Mouse (Mus musculus): ENCODE results near the gene Rph3al. TPM values are rescaled to one million over a fixed set of nuclear protein-coding genes. Genes with fewer than 3 reads are reported as not detected.
A peak's percentile ranks its signal among the peaks of the same experiment; 100 is the strongest.

The Rph3al gene
- polyA plus RNA-seq, 1 experiment from 2014 or later: 14.5 TPM

- TF ChIP-seq CTCF (IDR thresholded peaks at IDR 0.05; ENCODE audit: low read depth): no peak
- Histone ChIP-seq H3K27ac (no peak overlapping the region), H3K27me3 (ENCODE audit: insufficient read depth, low read length) (no peaks in the 10 kb centered on the region), H3K4me3 (replicated peaks; ENCODE audit: low read depth, low read length) (no peak overlapping the region), H3K4me1 (replicated peaks; ENCODE audit: insufficient read depth, low read length) (no peaks in the 10 kb centered on the region; the same call in 1 of the 2 replicates), H3K9ac (ENCODE audit: low read depth, low read length) (no peak overlapping the region), H3K9me3 (replicated peaks; ENCODE audit: low read length) (no peaks in the 10 kb centered on the region), H3K4me2 (ENCODE audit: low read length) (no peak overlapping the region), H3K36me3 (ENCODE audit: insufficient read depth, low read length) (no peaks in the 10 kb centered on the region)
- WGBS: 23% methylated on average over 9 of the region's 9 CpGs
- DNase-seq (ENCODE audit: low spot score) (peak; percentile 19), ATAC-seq (replicated peaks; ENCODE audit: low FRiP score, low read depth) (no peak)
Measured at GRCm38 (mm10) chr11:75865859-75866258, 72.4 kb downstream of the Rph3al start.

- Histone ChIP-seq H3K9me3 (replicated peaks; ENCODE audit: low read length) (no peaks in the 10 kb centered on the region), H3K27me3 (ENCODE audit: insufficient read depth, low read length) (no peaks in the 10 kb centered on the region), H3K4me2 (ENCODE audit: low read length) (no peak overlapping the region), H3K4me3 (replicated peaks; ENCODE audit: low read depth, low read length) (no peak overlapping the region), H3K9ac (ENCODE audit: low read depth, low read length) (no peak overlapping the region), H3K27ac (no peak overlapping the region), H3K36me3 (ENCODE audit: insufficient read depth, low read length) (no peaks in the 10 kb centered on the region), H3K4me1 (replicated peaks; ENCODE audit: insufficient read depth, low read length) (no peaks in the 10 kb centered on the region; the same call in 1 of the 2 replicates)
- WGBS: 49% methylated on average over 7 of the region's 7 CpGs
- DNase-seq (ENCODE audit: low spot score): no peak
- ATAC-seq (replicated peaks; ENCODE audit: low FRiP score, low read depth): no peak
- TF ChIP-seq CTCF (IDR thresholded peaks at IDR 0.05; ENCODE audit: low read depth): no peak
Measured at GRCm38 (mm10) chr11:75865253-75865619, 73.0 kb downstream of the Rph3al start.

GRCm38 (mm10) chr11:75864529-75865252, 73.5 kb downstream of the Rph3al start:
- H3K4me1 ChIP-seq (replicated peaks; ENCODE audit: insufficient read depth, low read length): no peaks in the 10 kb centered on the region; the same call in 1 of the 2 replicates
- H3K4me3 ChIP-seq (replicated peaks; ENCODE audit: low read depth, low read length): no peak overlapping the region
- DNase-seq (ENCODE audit: low spot score) (peak; percentile 17), ATAC-seq (replicated peaks; ENCODE audit: low FRiP score, low read depth) (no peak)
- no peaks in the 10 kb centered on the region for H3K27me3 ChIP-seq (ENCODE audit: insufficient read depth, low read length)
- no peak overlapping the region for H3K27ac ChIP-seq
- no peaks in the 10 kb centered on the region for H3K36me3 ChIP-seq (ENCODE audit: insufficient read depth, low read length)
- no peak overlapping the region for H3K9ac ChIP-seq (ENCODE audit: low read depth, low read length)
- TF ChIP-seq CTCF (IDR thresholded peaks at IDR 0.05; ENCODE audit: low read depth): no peak
- no peaks in the 10 kb centered on the region for H3K9me3 ChIP-seq (replicated peaks; ENCODE audit: low read length)
- 35% methylated on average over 4 of the region's 4 CpGs for WGBS
- H3K4me2 ChIP-seq (ENCODE audit: low read length): no peak overlapping the region

GRCm38 (mm10) chr11:75862466-75862865, 75.8 kb downstream of the Rph3al start:
- Histone ChIP-seq H3K36me3 (ENCODE audit: insufficient read depth, low read length) (no peaks in the 10 kb centered on the region), H3K27ac (no peak overlapping the region), H3K4me2 (ENCODE audit: low read length) (no peak overlapping the region), H3K4me3 (replicated peaks; ENCODE audit: low read depth, low read length) (no peak overlapping the region), H3K9me3 (replicated peaks; ENCODE audit: low read length) (no peaks in the 10 kb centered on the region), H3K27me3 (ENCODE audit: insufficient read depth, low read length) (no peaks in the 10 kb centered on the region), H3K9ac (ENCODE audit: low read depth, low read length) (no peak overlapping the region), H3K4me1 (replicated peaks; ENCODE audit: insufficient read depth, low read length) (no peaks in the 10 kb centered on the region; the same call in 1 of the 2 replicates)
- TF ChIP-seq CTCF (IDR thresholded peaks at IDR 0.05; ENCODE audit: low read depth): no peak
- 80% methylated on average over 4 of the region's 4 CpGs for WGBS
- ATAC-seq (replicated peaks; ENCODE audit: low FRiP score, low read depth) (no peak), DNase-seq (ENCODE audit: low spot score) (no peak)

- Histone ChIP-seq H3K36me3 (ENCODE audit: insufficient read depth, low read length) (no peaks in the 10 kb centered on the region), H3K27me3 (ENCODE audit: insufficient read depth, low read length) (no peaks in the 10 kb centered on the region), H3K4me3 (replicated peaks; ENCODE audit: low read depth, low read length) (no peak overlapping the region), H3K27ac (no peak overlapping the region), H3K9ac (ENCODE audit: low read depth, low read length) (no peak overlapping the region), H3K9me3 (replicated peaks; ENCODE audit: low read length) (no peaks in the 10 kb centered on the region), H3K4me1 (replicated peaks; ENCODE audit: insufficient read depth, low read length) (no peaks in the 10 kb centered on the region; the same call in 1 of the 2 replicates), H3K4me2 (ENCODE audit: low read length) (no peak overlapping the region)
- WGBS: 58% methylated on average over 4 of the region's 4 CpGs
- DNase-seq (ENCODE audit: low spot score) (no peak), ATAC-seq (replicated peaks; ENCODE audit: low FRiP score, low read depth) (no peak)
- no peak for TF ChIP-seq CTCF (IDR thresholded peaks at IDR 0.05; ENCODE audit: low read depth)
Measured at GRCm38 (mm10) chr11:75861653-75862052, 76.6 kb downstream of the Rph3al start.

GRCm38 (mm10) chr11:75861213-75861612, 77.0 kb downstream of the Rph3al start:
- no peak overlapping the region for H3K4me2 ChIP-seq (ENCODE audit: low read length)
- TF ChIP-seq CTCF (IDR thresholded peaks at IDR 0.05; ENCODE audit: low read depth): no peak
- H3K4me3 ChIP-seq (replicated peaks; ENCODE audit: low read depth, low read length): no peak overlapping the region
- H3K4me1 ChIP-seq (replicated peaks; ENCODE audit: insufficient read depth, low read length): no peaks in the 10 kb centered on the region; the same call in 1 of the 2 replicates
- no peaks in the 10 kb centered on the region for H3K9me3 ChIP-seq (replicated peaks; ENCODE audit: low read length)
- H3K36me3 ChIP-seq (ENCODE audit: insufficient read depth, low read length): no peaks in the 10 kb centered on the region
- DNase-seq (ENCODE audit: low spot score) (peak; percentile 59), ATAC-seq (replicated peaks; ENCODE audit: low FRiP score, low read depth) (no peak)
- no peaks in the 10 kb centered on the region for H3K27me3 ChIP-seq (ENCODE audit: insufficient read depth, low read length)
- 44% methylated on average over 14 of the region's 14 CpGs for WGBS
- H3K9ac ChIP-seq (ENCODE audit: low read depth, low read length): no peak overlapping the region
- H3K27ac ChIP-seq: no peak overlapping the region

All from kidney, postnatal 0 days (tissue).